Mouse (Mus musculus): Measurements from ENCODE around the gene Vpreb2. TPM values are rescaled to one million over a fixed set of nuclear protein-coding genes. Genes with fewer than 3 reads are reported as not detected.
"Not testable (repeated sequence)": the region's sequence is repeated elsewhere in the genome, so short reads cannot be mapped to it uniquely, and the experiment has no call there.

Gene Vpreb2
- total RNA-seq, 2 experiments from 2014 or later: not detected

GRCm38 (mm10) chr16:17986456-17987132 lies 6.4 kb downstream of the Vpreb2 start:
- ATAC-seq (replicated peaks; ENCODE audit: poor library complexity): peak; percentile 87

GRCm38 (mm10) chr16:17987703-17988102 lies 7.5 kb downstream of the Vpreb2 start:
- ATAC-seq (replicated peaks; ENCODE audit: poor library complexity): no peak

GRCm38 (mm10) chr16:17992321-17992720 lies 12.1 kb downstream of the Vpreb2 start:
- not testable (repeated sequence) for ATAC-seq (replicated peaks; ENCODE audit: poor library complexity)

DNA sequence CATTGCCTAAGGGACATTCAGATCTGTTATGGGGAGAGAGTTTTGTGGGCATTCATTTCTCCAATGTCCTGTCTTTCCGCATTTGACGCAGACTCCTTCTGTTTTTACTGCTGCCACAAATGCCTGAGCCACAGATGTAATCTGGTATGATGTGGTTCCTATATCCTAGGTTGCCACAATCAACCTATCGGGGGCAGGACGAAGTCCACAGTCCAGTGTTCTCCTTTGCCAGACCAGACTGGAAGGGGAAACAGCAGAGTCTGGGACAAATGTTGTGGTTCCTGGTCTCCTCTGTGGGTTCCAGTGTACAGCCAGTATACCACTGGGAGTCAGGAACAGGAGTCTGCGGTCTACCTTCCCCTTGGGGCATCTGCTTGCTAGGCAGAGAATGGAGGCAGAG lies 19.4 kb downstream of the Vpreb2 start:
- no peak for ATAC-seq (replicated peaks; ENCODE audit: poor library complexity)

DNA sequence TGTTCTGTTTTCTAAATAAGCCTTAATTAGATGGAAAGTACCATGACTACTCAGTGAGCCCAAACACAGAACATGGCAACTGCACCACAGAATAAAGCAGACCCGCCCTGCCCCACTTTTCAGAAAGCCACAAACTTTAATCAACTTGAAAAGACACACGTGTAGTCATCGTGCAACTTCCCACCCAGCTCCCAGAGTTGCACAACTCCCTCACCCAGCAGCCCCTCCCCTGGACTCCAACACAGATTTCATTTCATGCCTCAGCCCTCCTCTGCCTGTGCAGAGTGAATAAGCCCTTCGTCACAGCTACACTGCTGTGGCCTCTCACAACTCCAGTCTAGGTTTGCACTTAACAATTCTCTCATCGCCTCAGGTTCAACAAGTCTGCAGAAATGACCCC lies 24.4 kb downstream of the Vpreb2 start:
- ATAC-seq (replicated peaks; ENCODE audit: poor library complexity): peak; percentile 76

GRCm38 (mm10) chr16:18007083-18007482 lies 26.9 kb downstream of the Vpreb2 start:
- ATAC-seq (replicated peaks; ENCODE audit: poor library complexity): no peak

GRCm38 (mm10) chr16:18011101-18011500 lies 30.9 kb downstream of the Vpreb2 start:
- no peak for ATAC-seq (replicated peaks; ENCODE audit: poor library complexity)

GRCm38 (mm10) chr16:18016482-18016881 lies 36.3 kb downstream of the Vpreb2 start:
- ATAC-seq (replicated peaks; ENCODE audit: poor library complexity): not testable (repeated sequence)

DNA sequence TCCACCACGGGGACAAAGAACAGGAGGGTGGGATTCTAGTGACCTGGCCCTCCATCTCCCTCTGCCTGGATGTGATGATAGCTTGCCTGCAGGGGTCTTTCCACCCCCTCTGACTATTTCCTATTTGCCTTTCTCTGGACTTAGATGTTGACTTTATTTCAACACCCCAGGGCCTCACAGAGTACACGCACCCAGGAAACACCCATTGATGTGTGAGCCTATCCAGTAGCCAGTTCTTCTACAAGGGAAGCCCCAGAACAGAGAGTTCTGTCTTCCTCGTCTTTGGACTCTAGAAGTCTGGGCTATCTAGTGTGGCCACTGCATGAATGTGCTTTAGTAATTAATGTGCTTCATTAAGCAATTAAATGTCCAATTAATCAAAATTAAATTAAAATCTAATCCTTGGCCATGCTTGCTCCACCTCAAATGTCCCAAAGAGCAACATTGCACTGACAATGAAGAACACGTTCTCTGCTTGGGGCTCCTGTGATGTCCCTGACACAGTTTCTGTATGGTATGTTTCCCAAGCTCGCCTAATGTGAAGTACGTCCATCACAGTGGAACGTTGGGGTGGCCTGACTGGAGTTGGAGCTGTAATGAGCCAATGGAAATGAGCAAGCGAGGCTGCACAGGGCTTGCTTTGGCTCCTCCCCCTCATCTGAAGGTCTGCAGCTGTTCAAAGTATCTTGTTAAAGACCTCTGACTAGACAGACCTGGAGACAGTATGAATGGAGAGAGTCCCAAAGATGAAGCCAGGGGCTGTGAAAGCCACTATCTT lies 42.7 kb downstream of the Vpreb2 start:
- ATAC-seq (replicated peaks; ENCODE audit: poor library complexity): no peak

GRCm38 (mm10) chr16:18027371-18027770 lies 47.1 kb downstream of the Vpreb2 start:
- no peak for ATAC-seq (replicated peaks; ENCODE audit: poor library complexity)

Other genes with a start within 250 kb of the Vpreb2 start
- 42.7 and 43.0 TPM in 2 replicates for gene Med15, start 247.5 kb upstream of the Vpreb2 start, total RNA-seq (2015)
- 15.5 and 26.5 TPM in 2 replicates for gene Med15, start 247.5 kb upstream of the Vpreb2 start, total RNA-seq (2017)
- gene Klhl22, start 220.8 kb upstream of the Vpreb2 start, total RNA-seq (2015): 7.5 and 10.6 TPM in 2 replicates
- 12.8 and 34.6 TPM in 2 replicates for gene Klhl22, start 220.8 kb upstream of the Vpreb2 start, total RNA-seq (2017)
- gene Scarf2, start 183.1 kb upstream of the Vpreb2 start, total RNA-seq (2015): 0.10 TPM in 1 of 2 replicates, not detected in the other
- gene Scarf2, start 183.1 kb upstream of the Vpreb2 start, total RNA-seq (2017): 0.07 TPM in 1 of 2 replicates, not detected in the other
- not detected in 2 replicates for gene B830017H08Rik, start 147.3 kb upstream of the Vpreb2 start, total RNA-seq (2015)
- not detected in 2 replicates for gene B830017H08Rik, start 147.3 kb upstream of the Vpreb2 start, total RNA-seq (2017)
- 1.3 and 1.9 TPM in 2 replicates for gene Car15, start 142.1 kb upstream of the Vpreb2 start, total RNA-seq (2015)
- 1.2 and 2.5 TPM in 2 replicates for gene Car15, start 142.1 kb upstream of the Vpreb2 start, total RNA-seq (2017)
- 0.05 and 0.20 TPM in 2 replicates for gene Gm20518, start 88.8 kb upstream of the Vpreb2 start, total RNA-seq (2015)
- gene Gm20518, start 88.8 kb upstream of the Vpreb2 start, total RNA-seq (2017): 0.20 TPM in 1 of 2 replicates, not detected in the other
- not detected in 2 replicates for gene Tssk1, start 86.2 kb upstream of the Vpreb2 start, total RNA-seq (2015)
- gene Tssk1, start 86.2 kb upstream of the Vpreb2 start, total RNA-seq (2017): not detected in 2 replicates
- gene Dgcr2, start 81.9 kb upstream of the Vpreb2 start, total RNA-seq (2015): 21.6 and 23.8 TPM in 2 replicates
- 40.4 and 50.0 TPM in 2 replicates for gene Dgcr2, start 81.9 kb upstream of the Vpreb2 start, total RNA-seq (2017)
- not detected in 2 replicates for gene Tssk2, start 81.8 kb upstream of the Vpreb2 start, total RNA-seq (2015)
- gene Tssk2, start 81.8 kb upstream of the Vpreb2 start, total RNA-seq (2017): not detected in 2 replicates
- gene Ess2, start 69.1 kb upstream of the Vpreb2 start, total RNA-seq (2015): 8.4 and 12.0 TPM in 2 replicates
- 22.5 and 23.8 TPM in 2 replicates for gene Ess2, start 69.1 kb upstream of the Vpreb2 start, total RNA-seq (2017)
- gene Gsc2, start 65.4 kb upstream of the Vpreb2 start, total RNA-seq (2015): not detected in 2 replicates
- not detected in 2 replicates for gene Gsc2, start 65.4 kb upstream of the Vpreb2 start, total RNA-seq (2017)
- 23.0 and 27.2 TPM in 2 replicates for gene Slc25a1, start 52.2 kb upstream of the Vpreb2 start, total RNA-seq (2015)
- 35.4 and 50.6 TPM in 2 replicates for gene Slc25a1, start 52.2 kb upstream of the Vpreb2 start, total RNA-seq (2017)
- 30.8 and 33.9 TPM in 2 replicates for gene Dgcr6, start 72.4 kb downstream of the Vpreb2 start, total RNA-seq (2015)
- 18.2 and 23.7 TPM in 2 replicates for gene Dgcr6, start 72.4 kb downstream of the Vpreb2 start, total RNA-seq (2017)
- 10.9 and 16.8 TPM in 2 replicates for gene Prodh, start 109.8 kb downstream of the Vpreb2 start, total RNA-seq (2015)
- 60.3 and 64.2 TPM in 2 replicates for gene Prodh, start 109.8 kb downstream of the Vpreb2 start, total RNA-seq (2017)
- gene Rtn4r, start 147.2 kb downstream of the Vpreb2 start, total RNA-seq (2015): 6.0 and 8.3 TPM in 2 replicates
- gene Rtn4r, start 147.2 kb downstream of the Vpreb2 start, total RNA-seq (2017): 2.2 and 2.3 TPM in 2 replicates
- gene Ccdc188, start 237.5 kb downstream of the Vpreb2 start, total RNA-seq (2015): not detected in 2 replicates
- gene Ccdc188, start 237.5 kb downstream of the Vpreb2 start, total RNA-seq (2017): not detected in 2 replicates